Mouse (Mus musculus) limb, embryonic 15.5 days (tissue): ENCODE data around the gene Slf2. TPM values are rescaled to one million over a fixed set of nuclear protein-coding genes. Genes with fewer than 3 reads are reported as not detected.

ENCODE experiments used
- ATAC-seq: fragments of 200-750 bp; cut with Nextera tagmentation; 2 replicates; pipeline ENCODE4 v1.8.0; 2017; ENCODE audit warnings: low read depth, moderate TSS enrichment; ENCODE audit not compliant: insufficient number of reproducible peaks, low FRiP score, low TSS enrichment
- H3K27ac ChIP-seq: fragments of 300-500 bp; sonication (generic); 2 replicates; pipeline ENCODE4 v1.5.1; 2015; ENCODE audit warnings: moderate library complexity, mild to moderate bottlenecking, inconsistent platforms
- H3K27me3 ChIP-seq: fragments of 300-500 bp; sonication (generic); 2 replicates; pipeline ENCODE4 v1.6.1; 2015; ENCODE audit warnings: inconsistent platforms
- H3K36me3 ChIP-seq: fragments of 300-500 bp; sonication (generic); 2 replicates; pipeline ENCODE4 v1.6.1; 2015; ENCODE audit warnings: inconsistent platforms
- H3K4me1 ChIP-seq: fragments of 300-500 bp; sonication (generic); 2 replicates; pipeline ENCODE4 v1.6.1; 2015; ENCODE audit warnings: inconsistent platforms
- H3K4me2 ChIP-seq: fragments of 300-500 bp; sonication (generic); 2 replicates; pipeline ENCODE4 v1.6.1; 2015; ENCODE audit warnings: mild to moderate bottlenecking, inconsistent platforms
- H3K4me3 ChIP-seq: fragments of 300-500 bp; sonication (generic); 2 replicates; pipeline ENCODE4 v1.5.1; 2015; ENCODE audit warnings: mild to moderate bottlenecking, inconsistent platforms
- H3K9ac ChIP-seq: fragments of 300-500 bp; sonication (generic); 2 replicates; pipeline ENCODE4 v1.6.1; 2015; ENCODE audit warnings: inconsistent platforms
- H3K9me3 ChIP-seq: fragments of 300-500 bp; sonication (generic); 2 replicates; pipeline ENCODE4 v1.6.1; 2016; ENCODE audit warnings: inconsistent platforms
- WGBS: fragments of 180-500 bp; shearing (Covaris S2); methylation state at CpG from one replicate; pipeline ENCODE4 v1.1.7; 2015; 5-methylcytosine and 5-hydroxymethylcytosine counted together
- polyA plus RNA-seq: library from polyadenylated mRNA; unstranded; fragments of >200 nt; fragmentation: Nextera tagmentation; extraction: Ambion mirVana; gene quantifications from 2 replicates; pipeline ENCODE4 v1.2.1, GENCODE M21; 2015

Gene Slf2
- polyA plus RNA-seq, 1 experiment from 2014 or later: 29.1 TPM

DNA sequence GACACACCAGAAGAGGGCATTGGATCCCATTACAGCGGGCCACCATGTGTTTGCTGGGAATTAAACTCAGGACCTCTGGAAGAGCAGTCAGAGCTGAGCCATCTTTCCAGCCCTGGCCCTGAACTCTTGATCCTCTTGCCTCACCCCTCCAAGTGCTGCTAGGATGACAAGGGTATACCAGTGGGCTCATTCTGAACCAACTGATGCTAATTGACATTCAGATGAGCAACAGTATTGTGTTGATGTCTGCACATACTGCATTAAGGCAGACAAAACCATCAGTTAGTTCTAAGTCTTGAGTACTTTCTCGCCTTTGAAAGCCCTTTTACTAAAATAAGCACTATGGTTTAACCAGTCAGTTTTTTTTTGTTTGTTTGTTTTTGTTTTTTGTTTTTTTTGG is 28.7 kb downstream of the Slf2 start:
- Histone ChIP-seq H3K9ac (no peak overlapping the region), H3K9me3 (no peaks in the 10 kb centered on the region), H3K4me2 (no peak overlapping the region), H3K36me3 (peaks cover 75% of the 10 kb centered on the region), H3K4me1 (no peaks in the 10 kb centered on the region), H3K27me3 (no peaks in the 10 kb centered on the region), H3K4me3 (no peak overlapping the region), H3K27ac (no peak overlapping the region)
- WGBS: 99% methylated on average over 2 of the region's 2 CpGs
- no peak for ATAC-seq

DNA sequence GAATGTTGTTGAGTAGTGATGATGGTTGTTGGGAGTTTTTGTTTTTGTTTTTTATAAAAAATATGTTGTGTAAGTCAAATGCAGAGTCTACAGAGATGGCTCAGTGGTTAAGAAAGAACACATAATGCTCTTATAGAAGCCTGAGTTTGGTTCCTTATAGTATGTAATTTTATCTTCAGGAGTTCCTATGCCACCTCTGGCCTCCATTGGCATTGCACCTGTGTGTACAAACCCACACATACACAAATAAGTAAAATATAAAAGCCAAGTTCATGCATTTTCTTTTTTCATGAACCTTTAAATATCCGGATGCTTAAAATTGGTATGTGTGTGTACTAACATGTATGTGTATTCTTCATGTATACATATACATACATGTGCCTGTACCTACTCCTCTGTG is 35.0 kb downstream of the Slf2 start:
- Histone ChIP-seq H3K4me2 (no peak overlapping the region), H3K27ac (no peak overlapping the region), H3K9me3 (no peaks in the 10 kb centered on the region), H3K27me3 (no peaks in the 10 kb centered on the region), H3K9ac (no peak overlapping the region), H3K36me3 (peaks cover 79% of the 10 kb centered on the region), H3K4me1 (no peaks in the 10 kb centered on the region), H3K4me3 (no peak overlapping the region)
- WGBS: 96% methylated on average over 1 of the region's 1 CpGs
- ATAC-seq: no peak

DNA sequence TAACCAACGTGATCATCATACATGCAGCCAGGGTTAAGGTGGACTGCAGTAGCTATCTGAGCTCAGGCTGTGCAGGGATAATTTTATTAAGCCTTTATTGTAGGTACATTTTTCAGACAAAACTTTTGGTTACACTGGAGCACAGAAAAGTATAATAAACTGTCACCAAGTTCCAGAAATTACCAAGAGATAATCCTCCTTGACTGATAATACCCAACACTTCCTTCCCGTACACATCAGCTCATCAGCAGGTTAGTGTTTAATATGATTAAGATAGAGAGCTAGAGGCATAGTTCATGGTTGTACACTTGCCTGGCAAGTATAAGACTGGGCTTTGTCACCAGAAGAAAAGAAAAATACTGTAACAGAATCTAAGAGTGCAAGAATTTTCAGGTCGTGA is 37.4 kb downstream of the Slf2 start:
- ATAC-seq: no peak
- H3K9me3 ChIP-seq: no peaks in the 10 kb centered on the region
- H3K27ac ChIP-seq: no peak overlapping the region
- no peak overlapping the region for H3K4me2 ChIP-seq
- H3K9ac ChIP-seq: no peak overlapping the region
- H3K4me1 ChIP-seq: no peaks in the 10 kb centered on the region
- H3K4me3 ChIP-seq: no peak overlapping the region
- WGBS: 83% methylated on average over 3 of the region's 3 CpGs
- no peaks in the 10 kb centered on the region for H3K27me3 ChIP-seq
- H3K36me3 ChIP-seq: peaks cover 82% of the 10 kb centered on the region

DNA sequence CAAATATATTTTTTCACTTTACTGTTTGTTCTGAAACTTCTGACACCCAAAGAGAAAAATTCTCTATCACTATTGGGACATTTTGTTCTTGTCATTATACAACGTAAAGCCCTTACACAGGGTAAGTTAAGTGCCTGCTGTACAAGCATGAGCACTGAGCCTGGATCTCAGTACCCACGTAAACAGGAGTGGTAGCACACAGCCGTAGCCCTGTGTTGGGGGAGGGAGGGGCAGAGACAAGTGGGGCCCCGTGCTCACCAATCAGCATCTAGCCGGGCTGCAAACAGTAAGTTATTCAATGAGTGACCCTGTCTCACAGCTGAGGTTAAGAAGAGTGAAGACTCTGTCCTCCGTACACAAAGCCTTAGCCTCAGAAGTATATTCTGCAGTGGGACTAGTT is 45.7 kb downstream of the Slf2 start:
- no peaks in the 10 kb centered on the region for H3K27me3 ChIP-seq
- H3K9ac ChIP-seq: no peak overlapping the region
- H3K27ac ChIP-seq: no peak overlapping the region
- peaks cover 90% of the 10 kb centered on the region for H3K36me3 ChIP-seq
- WGBS: 90% methylated on average over 6 of the region's 6 CpGs
- no peak overlapping the region for H3K4me2 ChIP-seq
- H3K4me3 ChIP-seq: no peak overlapping the region
- no peak for ATAC-seq
- H3K4me1 ChIP-seq: no peaks in the 10 kb centered on the region
- no peaks in the 10 kb centered on the region for H3K9me3 ChIP-seq

DNA sequence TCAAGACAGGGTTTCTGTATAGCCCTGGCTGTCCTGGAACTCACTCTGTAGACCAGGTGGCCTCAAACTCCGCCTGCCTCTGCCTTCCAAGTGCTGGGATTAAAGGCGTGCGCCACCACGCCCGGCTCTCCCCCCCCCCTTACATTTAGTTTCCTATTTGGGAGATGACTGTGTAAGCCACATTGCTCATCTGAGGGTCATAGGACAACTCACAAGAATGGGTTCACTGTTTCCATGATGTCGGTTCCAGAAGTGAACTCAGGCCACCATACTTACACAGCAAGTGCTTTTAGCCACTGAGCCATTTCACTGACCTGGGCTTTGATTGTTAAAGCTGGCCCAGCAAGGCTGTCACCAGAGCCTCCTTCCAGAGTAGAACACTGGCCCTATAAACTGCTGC is 46.2 kb downstream of the Slf2 start:
- Histone ChIP-seq H3K27me3 (no peaks in the 10 kb centered on the region), H3K27ac (no peak overlapping the region), H3K4me2 (no peak overlapping the region), H3K9ac (no peak overlapping the region), H3K4me1 (no peaks in the 10 kb centered on the region), H3K9me3 (no peaks in the 10 kb centered on the region), H3K4me3 (no peak overlapping the region), H3K36me3 (peaks cover 88% of the 10 kb centered on the region)
- WGBS: 85% methylated on average over 6 of the region's 6 CpGs
- no peak for ATAC-seq

DNA sequence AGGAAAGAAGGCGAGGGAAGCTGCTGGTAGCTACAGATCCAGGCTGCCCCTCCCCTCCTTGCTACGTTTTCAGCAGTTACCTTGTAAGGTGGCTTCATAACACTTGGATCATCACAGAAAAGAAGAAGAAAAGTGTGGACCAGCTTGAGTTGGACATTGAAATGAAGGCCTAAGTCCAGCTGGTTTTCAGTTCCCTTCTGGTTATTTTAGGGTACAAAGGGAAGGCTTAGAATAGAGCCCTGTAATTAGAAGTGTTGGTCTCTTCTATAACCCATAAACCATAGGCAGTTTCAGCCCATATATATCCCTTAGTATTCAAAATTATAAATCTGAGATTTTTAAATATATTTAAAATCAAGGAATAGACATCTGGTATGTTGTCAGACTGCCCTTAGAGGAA is 49.8 kb downstream of the Slf2 start:
- no peaks in the 10 kb centered on the region for H3K4me1 ChIP-seq
- H3K36me3 ChIP-seq: peaks cover 59% of the 10 kb centered on the region

DNA sequence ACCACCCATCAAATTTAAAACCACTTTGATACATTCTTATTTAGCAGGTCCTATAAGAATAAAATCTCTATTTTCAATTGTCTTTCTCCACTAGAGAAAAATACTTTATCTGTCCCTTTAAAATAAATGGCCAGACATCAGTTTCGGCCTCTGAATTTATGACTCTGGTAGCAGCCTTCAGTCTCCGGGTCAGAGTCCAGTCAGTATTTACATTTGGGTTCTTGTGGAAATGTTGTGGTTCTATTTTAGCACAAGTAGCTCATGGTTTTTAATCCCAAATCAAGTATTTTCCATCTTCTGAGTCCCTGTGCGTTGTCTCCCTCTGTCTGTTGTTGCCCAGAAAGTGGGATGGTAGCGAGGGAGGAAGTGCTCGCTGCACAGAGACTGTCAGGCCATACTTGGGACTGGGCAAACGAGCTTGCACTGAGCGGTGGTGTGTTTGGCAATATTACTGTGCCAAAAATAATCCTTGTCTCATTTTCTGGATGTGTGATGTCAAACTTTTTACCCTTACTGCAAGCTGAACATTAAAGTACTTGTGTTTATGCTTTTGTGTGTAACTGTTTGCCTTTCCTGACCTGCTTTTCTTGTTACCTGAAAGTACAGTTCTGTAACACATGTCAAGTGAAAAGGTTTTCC is 51.6 kb downstream of the Slf2 start:
- H3K9me3 ChIP-seq: no peaks in the 10 kb centered on the region
- no peak overlapping the region for H3K4me2 ChIP-seq
- H3K4me3 ChIP-seq: no peak overlapping the region
- 74% methylated on average over 7 of the region's 7 CpGs for WGBS
- no peak for ATAC-seq
- no peak overlapping the region for H3K9ac ChIP-seq
- H3K27ac ChIP-seq: 0 out of 2 replicates have a peak overlapping the region, but pooled peaks have one; percentile 11
- peaks cover 40% of the 10 kb centered on the region for H3K36me3 ChIP-seq
- H3K27me3 ChIP-seq: no peaks in the 10 kb centered on the region
- no peaks in the 10 kb centered on the region for H3K4me1 ChIP-seq

More for the DNA sequence above, 49.8 kb downstream of the Slf2 start:
- Histone ChIP-seq H3K27ac (no peak overlapping the region), H3K9me3 (no peaks in the 10 kb centered on the region), H3K4me3 (no peak overlapping the region), H3K9ac (no peak overlapping the region), H3K4me2 (no peak overlapping the region), H3K27me3 (no peaks in the 10 kb centered on the region)
- ATAC-seq: no peak
- 86% methylated on average over 2 of the region's 2 CpGs for WGBS

DNA sequence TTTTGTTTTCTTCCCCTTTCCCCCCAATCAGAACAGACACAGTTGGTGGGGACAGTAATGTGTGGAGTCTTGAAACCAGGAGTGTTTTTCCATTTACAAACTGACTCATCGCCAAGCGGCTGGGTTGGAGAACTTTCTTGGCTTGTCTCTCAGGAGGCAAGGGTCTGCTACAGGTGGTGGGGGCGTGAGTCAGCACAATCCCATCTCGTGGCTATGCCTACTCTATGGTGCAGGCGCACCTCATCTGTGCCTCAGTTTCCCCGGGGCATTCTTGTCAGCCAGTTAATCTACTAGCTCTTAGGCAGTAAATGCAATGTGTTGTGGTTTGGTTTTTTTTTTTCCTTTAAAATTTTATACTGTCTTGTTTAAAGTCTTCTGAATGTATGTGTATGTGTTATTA is 52.4 kb downstream of the Slf2 start:
- no peak for ATAC-seq
- Histone ChIP-seq H3K4me3 (no peak overlapping the region), H3K27ac (no peak overlapping the region), H3K9me3 (no peaks in the 10 kb centered on the region), H3K27me3 (no peaks in the 10 kb centered on the region), H3K36me3 (peaks cover 33% of the 10 kb centered on the region), H3K9ac (no peak overlapping the region), H3K4me2 (no peak overlapping the region), H3K4me1 (peaks cover 6% of the 10 kb centered on the region)
- 83% methylated on average over 6 of the region's 6 CpGs for WGBS

DNA sequence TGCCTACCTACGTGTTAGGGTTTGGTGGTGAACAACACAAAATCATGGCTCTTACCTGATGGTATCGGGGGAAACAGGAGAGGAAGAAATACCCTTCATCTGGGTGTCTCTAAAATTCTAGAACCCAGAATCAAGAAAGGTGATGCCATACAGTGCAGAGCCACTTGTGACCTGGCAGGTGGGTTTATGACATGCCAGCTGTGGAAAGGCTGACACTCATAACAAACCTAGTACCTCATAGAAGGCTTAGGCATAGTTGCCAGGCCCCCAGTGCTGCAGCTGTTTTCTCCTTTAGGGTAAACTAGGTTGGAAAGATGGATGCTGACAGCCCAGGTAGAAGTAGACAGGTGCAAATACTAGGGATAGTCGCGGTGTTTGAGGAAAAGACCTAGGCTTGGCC is 53.5 kb downstream of the Slf2 start:
- H3K27ac ChIP-seq: no peak overlapping the region
- H3K4me3 ChIP-seq: no peak overlapping the region
- H3K9ac ChIP-seq: no peak overlapping the region
- no peak overlapping the region for H3K4me2 ChIP-seq
- H3K9me3 ChIP-seq: no peaks in the 10 kb centered on the region
- no peak for ATAC-seq
- H3K4me1 ChIP-seq: peaks cover 13% of the 10 kb centered on the region
- peaks cover 24% of the 10 kb centered on the region for H3K36me3 ChIP-seq
- WGBS: 92% methylated on average over 4 of the region's 4 CpGs
- H3K27me3 ChIP-seq: no peaks in the 10 kb centered on the region

DNA sequence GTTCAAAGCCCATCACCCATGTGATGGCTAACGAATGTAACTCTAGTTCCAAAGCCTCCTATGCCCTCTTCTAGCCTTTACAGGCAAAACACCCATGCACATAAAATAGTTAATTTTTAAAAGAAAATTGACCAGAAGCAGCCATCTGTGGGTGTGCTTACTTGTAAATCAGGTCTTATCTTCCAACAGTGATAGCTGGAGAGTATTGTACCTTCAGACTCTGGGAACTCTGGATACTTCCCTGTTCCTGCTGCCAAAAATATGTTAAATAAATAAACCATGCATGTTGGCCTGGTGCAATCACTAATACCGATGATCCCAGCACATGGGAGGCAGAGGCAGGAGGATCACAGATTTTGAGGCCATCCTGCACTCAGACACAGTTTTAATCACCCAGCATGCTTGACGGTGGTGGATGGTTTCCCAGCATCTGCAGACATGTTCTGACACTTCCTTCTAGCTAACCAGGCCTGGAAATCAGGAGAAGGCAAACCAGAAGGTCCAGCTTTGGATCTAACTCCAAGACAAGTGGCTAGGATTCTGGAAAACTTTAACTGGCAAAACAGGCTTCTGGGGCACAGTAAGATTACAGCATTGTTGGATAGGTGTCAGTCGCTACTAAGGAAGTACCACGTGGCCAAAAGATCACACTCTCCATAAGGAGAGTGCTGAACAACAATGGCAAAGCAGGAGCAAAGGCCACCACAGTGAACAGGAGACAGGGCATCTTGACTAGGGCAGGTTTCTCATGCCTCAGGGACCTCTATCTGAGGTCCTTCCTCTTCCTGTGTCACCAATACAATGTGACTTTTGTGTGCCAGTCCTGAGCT is 54.4 kb downstream of the Slf2 start:
- Histone ChIP-seq H3K9ac (no peak overlapping the region), H3K4me3 (no peak overlapping the region), H3K4me2 (no peak overlapping the region), H3K36me3 (peaks cover 16% of the 10 kb centered on the region), H3K9me3 (no peaks in the 10 kb centered on the region), H3K4me1 (peaks cover 23% of the 10 kb centered on the region), H3K27me3 (no peaks in the 10 kb centered on the region), H3K27ac (no peak overlapping the region)
- no peak for ATAC-seq
- 54% methylated on average over 5 of the region's 5 CpGs for WGBS

DNA sequence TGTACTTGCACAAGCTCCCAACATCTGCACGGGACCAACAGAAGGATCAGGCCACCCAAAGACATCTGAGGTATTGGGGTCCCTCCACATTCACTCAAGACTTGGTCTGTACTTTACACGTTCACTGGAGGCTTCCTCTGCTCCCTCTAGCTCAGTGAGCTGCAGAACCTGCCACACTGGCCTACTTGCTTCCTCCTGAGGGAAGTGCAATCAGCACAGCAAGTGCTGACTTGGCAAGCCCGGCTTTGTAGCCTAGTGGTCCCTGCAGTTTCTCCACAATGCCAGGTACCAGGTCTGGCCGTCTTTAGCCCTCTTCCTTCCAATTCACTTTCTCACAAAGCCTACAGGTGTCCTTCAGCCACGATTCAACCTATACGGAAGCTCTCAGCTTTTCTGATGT is 56.1 kb downstream of the Slf2 start:
- no peak overlapping the region for H3K4me2 ChIP-seq
- H3K4me1 ChIP-seq: peaks cover 33% of the 10 kb centered on the region
- 59% methylated on average over 6 of the region's 6 CpGs for WGBS
- H3K4me3 ChIP-seq: no peak overlapping the region
- H3K36me3 ChIP-seq: peaks cover 6% of the 10 kb centered on the region
- no peak for ATAC-seq
- no peaks in the 10 kb centered on the region for H3K9me3 ChIP-seq
- H3K9ac ChIP-seq: no peak overlapping the region
- H3K27me3 ChIP-seq: no peaks in the 10 kb centered on the region
- H3K27ac ChIP-seq: 0 out of 2 replicates have a peak overlapping the region, but pooled peaks have one; percentile 17

DNA sequence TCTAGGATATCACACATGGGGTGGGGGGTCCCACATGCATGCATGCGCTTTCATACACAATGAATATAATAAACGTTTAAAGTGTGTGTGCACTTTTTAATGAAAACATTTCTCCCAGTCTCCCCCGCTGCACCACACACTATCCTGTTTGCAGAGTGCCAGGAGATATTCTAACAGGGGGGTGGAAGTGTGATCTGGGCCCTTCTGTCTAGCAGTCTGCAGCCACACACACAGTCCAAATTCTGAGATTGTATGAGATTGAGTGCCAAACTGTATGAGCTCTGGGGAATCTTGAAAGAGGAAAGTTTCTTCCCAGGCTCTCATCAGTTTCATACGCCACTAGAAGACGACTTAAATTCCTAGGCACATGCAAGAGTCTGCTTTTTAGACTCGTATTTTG is 56.9 kb downstream of the Slf2 start:
- Histone ChIP-seq H3K9me3 (no peaks in the 10 kb centered on the region), H3K27ac (no peak overlapping the region), H3K4me3 (no peak overlapping the region), H3K36me3 (peaks cover 2% of the 10 kb centered on the region; the same call in 1 of the 2 replicates), H3K4me2 (no peak overlapping the region), H3K27me3 (no peaks in the 10 kb centered on the region), H3K9ac (no peak overlapping the region), H3K4me1 (peaks cover 33% of the 10 kb centered on the region)
- ATAC-seq: no peak
- 62% methylated on average over 6 of the region's 6 CpGs for WGBS
